Mouse (Mus musculus): ENCODE measurements around the gene Hat1. TPM values are rescaled to one million over a fixed set of nuclear protein-coding genes. Genes with fewer than 3 reads are reported as not detected.

Gene Hat1
- total and polyA plus RNA-seq, 2 experiments from 2014 or later: 20.6 to 30.0 TPM

DNA sequence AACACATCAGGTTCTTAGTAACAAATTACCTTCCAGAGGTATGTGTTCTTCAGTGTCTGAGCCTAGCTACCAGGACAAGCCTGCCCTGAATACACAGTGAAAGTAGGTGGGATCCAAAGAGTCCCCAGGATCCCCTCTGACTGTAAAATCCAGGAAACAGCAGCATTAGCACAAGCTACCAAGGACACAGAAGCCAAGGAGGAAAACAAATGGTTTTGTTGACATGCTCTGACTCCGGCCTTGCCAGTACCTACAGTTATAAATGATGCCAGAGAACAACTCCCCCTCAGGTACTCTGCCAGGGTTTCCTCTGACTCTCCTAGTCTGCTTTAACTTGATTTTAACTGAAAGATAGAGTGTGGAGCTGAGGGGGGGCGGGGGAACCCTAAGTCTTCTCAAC, 39.2 kb upstream of the Hat1 start:
- no peak overlapping the region for H3K9ac ChIP-seq (replicated peaks; ENCODE audit: low read length, poor library complexity, severe bottlenecking)
- H3K4me1 ChIP-seq (ENCODE audit: insufficient read depth, low read length): no peaks in the 10 kb centered on the region
- no peak overlapping the region for H3K4me2 ChIP-seq (ENCODE audit: low read depth, low read length, poor library complexity, severe bottlenecking)
- ATAC-seq (ENCODE audit: low FRiP score) (no peak), DNase-seq (ENCODE audit: low spot score) (no peak)
- TF ChIP-seq CTCF (IDR thresholded peaks at IDR 0.05): no peak
- H3K36me3 ChIP-seq (ENCODE audit: insufficient read depth, low read length): no peaks in the 10 kb centered on the region; the same call in 1 of the 2 replicates
- 81% methylated on average over 2 of the region's 2 CpGs for WGBS
- no peaks in the 10 kb centered on the region for H3K27me3 ChIP-seq (ENCODE audit: insufficient read depth, low read length)
- no peaks in the 10 kb centered on the region for H3K9me3 ChIP-seq (ENCODE audit: low read length)
- H3K27ac ChIP-seq (ENCODE audit: low read depth, low read length): no peak overlapping the region
- no peak overlapping the region for H3K4me3 ChIP-seq (ENCODE audit: low read depth, low read length)

DNA sequence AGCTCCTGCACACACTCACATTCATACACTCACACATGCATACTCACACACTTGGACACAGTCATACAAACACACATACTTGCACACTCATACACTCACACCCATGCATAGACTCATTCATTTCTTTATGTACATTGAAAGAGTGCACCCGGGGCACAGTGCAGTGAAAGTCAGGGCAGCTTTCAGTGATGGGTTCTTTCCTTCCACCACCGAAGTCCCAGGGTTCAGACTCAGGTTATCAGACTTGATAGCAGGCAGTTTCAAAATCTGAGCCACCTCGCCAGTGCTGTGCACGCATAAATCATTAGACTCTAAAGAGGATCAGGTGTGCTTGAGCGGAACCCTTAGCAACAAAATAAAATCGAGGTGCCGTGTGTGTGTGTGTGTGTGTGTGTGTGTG, 38.6 kb upstream of the Hat1 start:
- ATAC-seq (ENCODE audit: low FRiP score) (no peak), DNase-seq (ENCODE audit: low spot score) (no peak)
- Histone ChIP-seq H3K4me2 (ENCODE audit: low read depth, low read length, poor library complexity, severe bottlenecking) (no peak overlapping the region), H3K9me3 (ENCODE audit: low read length) (no peaks in the 10 kb centered on the region), H3K4me1 (ENCODE audit: insufficient read depth, low read length) (no peaks in the 10 kb centered on the region), H3K27ac (ENCODE audit: low read depth, low read length) (no peak overlapping the region), H3K4me3 (ENCODE audit: low read depth, low read length) (no peak overlapping the region), H3K27me3 (ENCODE audit: insufficient read depth, low read length) (no peaks in the 10 kb centered on the region), H3K36me3 (ENCODE audit: insufficient read depth, low read length) (no peaks in the 10 kb centered on the region; the same call in 1 of the 2 replicates), H3K9ac (replicated peaks; ENCODE audit: low read length, poor library complexity, severe bottlenecking) (no peak overlapping the region)
- no peak for TF ChIP-seq CTCF (IDR thresholded peaks at IDR 0.05)
- 87% methylated on average over 7 of the region's 7 CpGs for WGBS

DNA sequence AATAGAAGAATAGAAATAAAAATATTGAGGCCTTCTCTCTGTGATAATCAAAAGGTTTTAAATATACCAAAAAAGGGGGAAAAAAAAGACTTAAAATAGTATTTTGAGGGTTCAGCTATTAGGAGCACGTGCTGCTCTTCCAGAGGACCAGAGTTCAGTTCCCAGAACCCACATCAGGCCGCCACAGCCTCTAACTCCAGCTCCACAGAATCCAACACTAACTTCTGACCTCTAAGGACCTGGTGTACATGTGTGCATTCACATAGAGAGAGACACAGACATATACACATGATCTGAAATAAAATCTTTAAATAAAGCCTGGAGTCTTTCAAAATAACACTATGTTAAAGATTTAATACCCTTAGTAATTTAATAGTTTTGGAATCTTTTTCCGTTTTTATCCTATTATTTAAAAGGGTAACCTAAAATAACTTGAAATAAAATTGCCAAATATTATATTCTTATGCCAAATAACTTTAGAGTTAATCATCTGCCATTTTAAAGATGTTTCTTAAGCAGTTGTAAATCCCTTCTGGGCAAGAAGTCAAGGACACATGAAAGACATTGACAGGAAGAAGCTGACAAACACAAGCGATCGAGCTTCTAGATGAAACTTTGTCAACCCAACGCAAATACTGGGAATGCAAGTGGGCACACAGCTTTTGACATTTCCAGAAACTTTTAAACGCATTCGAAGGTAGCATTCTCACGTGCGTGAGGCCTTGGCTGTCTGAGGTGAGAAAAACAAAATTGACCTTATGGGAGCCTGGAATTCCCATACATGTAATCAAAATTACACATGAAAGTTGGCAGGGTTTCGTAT, 37.6 kb upstream of the Hat1 start:
- no peak for DNase-seq (ENCODE audit: low spot score)
- WGBS: 87% methylated on average over 11 of the region's 11 CpGs
- H3K4me1 ChIP-seq (ENCODE audit: insufficient read depth, low read length): no peaks in the 10 kb centered on the region
- no peak overlapping the region for H3K9ac ChIP-seq (replicated peaks; ENCODE audit: low read length, poor library complexity, severe bottlenecking)
- H3K4me2 ChIP-seq (ENCODE audit: low read depth, low read length, poor library complexity, severe bottlenecking): no peak overlapping the region
- ATAC-seq (ENCODE audit: low FRiP score): no peak
- no peaks in the 10 kb centered on the region for H3K9me3 ChIP-seq (ENCODE audit: low read length)
- H3K27me3 ChIP-seq (ENCODE audit: insufficient read depth, low read length): no peaks in the 10 kb centered on the region
- H3K27ac ChIP-seq (ENCODE audit: low read depth, low read length): no peak overlapping the region
- H3K36me3 ChIP-seq (ENCODE audit: insufficient read depth, low read length): no peaks in the 10 kb centered on the region; the same call in 1 of the 2 replicates
- no peak overlapping the region for H3K4me3 ChIP-seq (ENCODE audit: low read depth, low read length)
- no peak for TF ChIP-seq CTCF (IDR thresholded peaks at IDR 0.05)

DNA sequence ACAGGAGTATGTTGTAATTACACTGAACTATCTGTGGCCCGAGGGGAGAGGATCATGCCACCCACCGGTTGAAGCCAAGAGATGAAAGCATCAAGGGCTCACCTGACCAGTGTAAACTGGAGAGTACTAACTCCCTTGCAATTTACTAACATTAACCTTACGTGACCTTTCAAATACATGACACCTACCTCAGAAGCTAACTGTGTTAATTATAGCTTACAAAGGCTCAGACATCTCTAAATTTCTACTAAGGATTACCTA, 37.1 kb upstream of the Hat1 start:
- no peak overlapping the region for H3K4me2 ChIP-seq (ENCODE audit: low read depth, low read length, poor library complexity, severe bottlenecking)
- H3K9ac ChIP-seq (replicated peaks; ENCODE audit: low read length, poor library complexity, severe bottlenecking): no peak overlapping the region
- H3K4me3 ChIP-seq (ENCODE audit: low read depth, low read length): no peak overlapping the region
- ATAC-seq (ENCODE audit: low FRiP score) (no peak), DNase-seq (ENCODE audit: low spot score) (no peak)
- no peak for TF ChIP-seq CTCF (IDR thresholded peaks at IDR 0.05)
- H3K27ac ChIP-seq (ENCODE audit: low read depth, low read length): no peak overlapping the region
- no peaks in the 10 kb centered on the region for H3K27me3 ChIP-seq (ENCODE audit: insufficient read depth, low read length)
- H3K9me3 ChIP-seq (ENCODE audit: low read length): no peaks in the 10 kb centered on the region
- 92% methylated on average over 3 of the region's 3 CpGs for WGBS
- no peaks in the 10 kb centered on the region; the same call in 1 of the 2 replicates for H3K36me3 ChIP-seq (ENCODE audit: insufficient read depth, low read length)
- no peaks in the 10 kb centered on the region for H3K4me1 ChIP-seq (ENCODE audit: insufficient read depth, low read length)

DNA sequence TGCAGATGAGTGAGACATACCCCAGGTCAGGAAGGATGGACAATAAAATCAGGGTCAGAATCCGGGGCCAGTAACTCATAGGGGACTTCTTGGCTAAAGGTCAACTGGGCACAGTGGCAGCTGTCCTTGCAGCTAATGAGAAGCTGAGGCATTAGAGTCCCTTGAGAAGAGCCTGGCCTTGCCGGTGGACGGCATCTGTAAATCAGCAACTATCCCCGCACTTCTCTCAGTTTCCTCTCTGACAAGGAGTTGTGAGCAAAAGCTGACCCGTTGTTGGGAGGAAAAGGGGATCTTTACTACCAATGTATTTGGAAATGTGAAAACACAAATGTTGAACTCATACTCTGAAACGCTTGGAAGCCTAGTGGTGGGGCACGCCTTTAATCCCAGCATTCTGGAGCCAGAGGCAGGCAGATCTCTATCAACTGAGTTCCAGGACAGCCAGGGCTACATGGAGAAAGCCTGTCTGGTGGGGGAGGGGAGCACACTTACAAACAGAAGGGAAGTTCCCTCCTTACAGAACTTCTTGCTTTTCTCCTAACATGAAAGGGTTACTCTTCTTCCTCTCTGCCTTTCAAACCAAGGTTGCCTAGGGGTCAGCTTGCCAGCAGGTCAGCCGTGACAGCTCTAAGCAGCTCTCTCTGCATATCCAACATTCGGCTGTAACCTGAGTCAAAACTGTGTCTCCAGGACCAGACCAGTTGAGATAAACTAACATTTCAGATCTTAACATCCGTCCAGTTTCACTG, 35.3 kb upstream of the Hat1 start:
- Histone ChIP-seq H3K27ac (ENCODE audit: low read depth, low read length) (no peak overlapping the region), H3K9me3 (ENCODE audit: low read length) (no peaks in the 10 kb centered on the region), H3K4me1 (ENCODE audit: insufficient read depth, low read length) (no peaks in the 10 kb centered on the region), H3K4me3 (ENCODE audit: low read depth, low read length) (no peak overlapping the region), H3K9ac (replicated peaks; ENCODE audit: low read length, poor library complexity, severe bottlenecking) (no peak overlapping the region), H3K36me3 (ENCODE audit: insufficient read depth, low read length) (no peaks in the 10 kb centered on the region), H3K4me2 (ENCODE audit: low read depth, low read length, poor library complexity, severe bottlenecking) (no peak overlapping the region), H3K27me3 (ENCODE audit: insufficient read depth, low read length) (no peaks in the 10 kb centered on the region)
- WGBS: 58% methylated on average over 10 of the region's 10 CpGs
- ATAC-seq (ENCODE audit: low FRiP score) (no peak), DNase-seq (ENCODE audit: low spot score) (no peak)
- TF ChIP-seq CTCF (IDR thresholded peaks at IDR 0.05): no peak

DNA sequence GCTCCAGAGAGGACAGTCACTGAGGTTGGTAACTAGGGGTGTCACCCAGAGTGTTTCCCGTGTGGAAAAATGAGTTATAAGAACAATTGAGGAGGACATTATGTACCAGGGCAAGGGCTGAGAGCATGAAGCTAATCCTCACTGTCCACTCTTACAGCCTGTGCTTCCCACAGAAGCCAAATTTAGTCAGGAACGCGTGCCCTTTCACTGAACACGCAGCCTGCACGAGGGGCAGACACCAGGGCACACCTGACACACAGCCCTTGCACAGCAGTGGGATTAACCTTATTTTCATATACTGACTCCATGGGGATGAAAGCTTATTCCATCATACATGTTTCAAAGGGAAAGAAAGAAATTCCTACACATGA, 34.7 kb upstream of the Hat1 start:
- Histone ChIP-seq H3K27me3 (ENCODE audit: insufficient read depth, low read length) (no peaks in the 10 kb centered on the region), H3K9me3 (ENCODE audit: low read length) (no peaks in the 10 kb centered on the region), H3K4me1 (ENCODE audit: insufficient read depth, low read length) (no peaks in the 10 kb centered on the region), H3K4me3 (ENCODE audit: low read depth, low read length) (no peak overlapping the region), H3K4me2 (ENCODE audit: low read depth, low read length, poor library complexity, severe bottlenecking) (no peak overlapping the region), H3K36me3 (ENCODE audit: insufficient read depth, low read length) (no peaks in the 10 kb centered on the region), H3K9ac (replicated peaks; ENCODE audit: low read length, poor library complexity, severe bottlenecking) (no peak overlapping the region), H3K27ac (ENCODE audit: low read depth, low read length) (no peak overlapping the region)
- no peak for TF ChIP-seq CTCF (IDR thresholded peaks at IDR 0.05)
- 65% methylated on average over 5 of the region's 5 CpGs for WGBS
- ATAC-seq (ENCODE audit: low FRiP score): no peak
- DNase-seq (ENCODE audit: low spot score): no peak
